Mouse (Mus musculus): ENCODE results near the gene Tbx3. TPM values are rescaled to one million over a fixed set of nuclear protein-coding genes. Genes with fewer than 3 reads are reported as not detected.

The Tbx3 gene
- 20.6 TPM for polyA plus RNA-seq (2014; fragmentation: Illumina TruSeq; extraction: RNeasy Lipid Tissue Mini Kit (QIAGEN cat#74804); ENCODE audit: insufficient read depth, low read depth, low replicate concordance)

DNA sequence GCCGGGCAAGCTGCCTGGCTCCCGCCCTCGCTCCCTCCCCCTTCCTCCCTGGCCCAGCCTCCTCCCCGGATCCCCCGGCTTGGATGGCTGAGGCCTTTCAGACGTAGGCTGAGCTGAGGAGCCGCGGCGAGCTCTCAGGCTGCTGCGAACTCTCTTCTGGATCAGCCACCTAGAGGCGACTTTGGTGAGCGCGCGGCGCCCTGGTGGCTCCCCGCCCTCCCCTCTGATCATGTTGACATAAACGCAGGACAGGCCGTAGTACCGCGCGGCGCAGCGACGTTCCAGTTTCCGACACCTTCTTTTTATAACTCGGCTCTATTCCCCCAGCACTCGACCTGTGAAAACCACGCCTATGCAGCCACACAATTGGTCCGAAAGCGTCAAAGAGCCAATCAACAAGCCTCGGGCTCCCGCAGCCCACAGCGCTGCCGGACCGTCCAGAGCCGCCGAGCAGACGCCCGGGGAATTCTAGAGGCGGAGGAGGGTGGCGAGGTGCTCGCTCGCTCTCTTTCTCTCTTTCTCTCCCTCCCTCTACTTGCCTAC, at the start of gene Tbx3:
Tbx3 (plus strand) TSS at position 104 of the 543 bp plus-strand sequence.

Other genes with a start within 250 kb of the Tbx3 start
- gene Tbx5, start 162.0 kb downstream of the Tbx3 start, polyA plus RNA-seq (2014; fragmentation: Illumina TruSeq; extraction: RNeasy Lipid Tissue Mini Kit (QIAGEN cat#74804); ENCODE audit: insufficient read depth, low read depth, low replicate concordance), result 9.5 TPM

Measured in lung, adult 10 weeks (tissue).